Mouse (Mus musculus) stomach, postnatal 0 days (tissue): Measurements from ENCODE around the gene H2-Ab1. TPM values are rescaled to one million over a fixed set of nuclear protein-coding genes. Genes with fewer than 3 reads are reported as not detected.

Experiments used
- ATAC-seq: fragments of 200-750 bp; cut with Nextera tagmentation; 2 replicates; pipeline ENCODE4 v1.8.0; 2017; ENCODE audit not compliant: low FRiP score, low TSS enrichment
- DNase-seq: peaks from one replicate; pipeline ENCODE4 v3.0.0-alpha.2; 2016; ENCODE audit warnings: low spot score
- H3K27ac ChIP-seq: fragments of 300-500 bp; sonication (generic); replicated peaks from 2 replicates; pipeline ENCODE4 v1.5.1; 2014; ENCODE audit warnings: mild to moderate bottlenecking, control low read depth
- H3K27me3 ChIP-seq: fragments of 300-500 bp; sonication (generic); 2 replicates; pipeline ENCODE4 v1.6.1; 2014; ENCODE audit warnings: low read length; ENCODE audit not compliant: control insufficient read depth, insufficient read depth
- H3K36me3 ChIP-seq: fragments of 300-500 bp; sonication (generic); 2 replicates; pipeline ENCODE4 v1.6.1; 2014; ENCODE audit warnings: low read length, mixed read lengths; ENCODE audit not compliant: control insufficient read depth, insufficient read depth
- H3K4me1 ChIP-seq: fragments of 300-500 bp; sonication (generic); replicated peaks from 2 replicates; pipeline ENCODE4 v1.6.1; 2014; ENCODE audit warnings: antibody characterized with exemption; ENCODE audit not compliant: control insufficient read depth, insufficient read depth
- H3K4me2 ChIP-seq: fragments of 300-500 bp; sonication (generic); replicated peaks from 2 replicates; pipeline ENCODE4 v1.6.1; 2014; ENCODE audit warnings: low read depth, mild to moderate bottlenecking, control low read depth, moderate library complexity
- H3K4me3 ChIP-seq: fragments of 300-500 bp; sonication (generic); 2 replicates; pipeline ENCODE4 v1.5.1; 2014; ENCODE audit warnings: low read depth, low read length, control low read depth
- H3K9ac ChIP-seq: fragments of 300-500 bp; sonication (generic); 2 replicates; pipeline ENCODE4 v1.6.1; 2014; ENCODE audit warnings: mild to moderate bottlenecking, low read length, control low read depth, mixed read lengths
- H3K9me3 ChIP-seq: fragments of 300-500 bp; sonication (generic); 2 replicates; pipeline ENCODE4 v1.6.1; 2016; ENCODE audit warnings: low read length; ENCODE audit not compliant: control insufficient read depth
- CTCF ChIP-seq: IDR thresholded peaks from 2 replicates; pipeline ENCODE4 v1.5.1; 2016; ENCODE audit warnings: antibody characterized with exemption, low read depth, mild to moderate bottlenecking, moderate library complexity
- EP300 ChIP-seq: optimal IDR thresholded peaks from 2 replicates; pipeline ENCODE3; 2016; ENCODE audit warnings: antibody characterized with exemption
- WGBS: fragments of 180-500 bp; shearing (Covaris S2); extraction: QIAGEN DNeasy Blood & Tissue Kit; methylation state at CpG from one replicate; pipeline ENCODE4 v1.1.7; 2014; 5-methylcytosine and 5-hydroxymethylcytosine counted together
- polyA plus RNA-seq: library from polyadenylated mRNA; unstranded; fragments of >200 nt; fragmentation: Nextera tagmentation; extraction: Ambion mirVana; gene quantifications from 2 replicates; pipeline ENCODE4 v1.2.1, GENCODE M21; 2015

The H2-Ab1 gene
- polyA plus RNA-seq, 1 experiment from 2014 or later: 20.1 TPM

GRCm38 (mm10) chr17:34247047-34247446, 10.4 kb upstream of the H2-Ab1 start:
- DNase-seq (no peak), ATAC-seq (no peak)
- TF ChIP-seq CTCF: peak; percentile 58
- TF ChIP-seq EP300: no peak
- Histone ChIP-seq H3K4me3 (no peak overlapping the region), H3K9me3 (no peaks in the 10 kb centered on the region), H3K27me3 (no peaks in the 10 kb centered on the region), H3K36me3 (no peaks in the 10 kb centered on the region), H3K4me2 (no peak overlapping the region), H3K27ac (no peak overlapping the region), H3K9ac (no peak overlapping the region), H3K4me1 (no peaks in the 10 kb centered on the region)
- WGBS: 81% methylated on average over 3 of the region's 3 CpGs

- Histone ChIP-seq H3K9me3 (no peaks in the 10 kb centered on the region), H3K4me2 (no peak overlapping the region), H3K36me3 (no peaks in the 10 kb centered on the region), H3K27me3 (no peaks in the 10 kb centered on the region), H3K4me1 (no peaks in the 10 kb centered on the region), H3K4me3 (no peak overlapping the region), H3K9ac (no peak overlapping the region), H3K27ac (no peak overlapping the region)
- DNase-seq (no peak), ATAC-seq (no peak)
- WGBS: 51% methylated on average over 2 of the region's 2 CpGs
- no peak for TF ChIP-seq EP300
- 0 out of 2 replicates have a peak, but pooled peaks have one; percentile 3 for TF ChIP-seq CTCF
These were observed 8.7 kb upstream of the H2-Ab1 start for GRCm38 (mm10) chr17:34248764-34249163.

GRCm38 (mm10) chr17:34249361-34249760, 8.1 kb upstream of the H2-Ab1 start:
- Histone ChIP-seq H3K27ac (no peak overlapping the region), H3K36me3 (no peaks in the 10 kb centered on the region), H3K9me3 (no peaks in the 10 kb centered on the region), H3K4me3 (no peak overlapping the region), H3K4me1 (no peaks in the 10 kb centered on the region), H3K9ac (no peak overlapping the region), H3K27me3 (no peaks in the 10 kb centered on the region), H3K4me2 (no peak overlapping the region)
- TF ChIP-seq CTCF (no peak), EP300 (no peak)
- ATAC-seq (no peak), DNase-seq (no peak)
- 39% methylated on average over 3 of the region's 3 CpGs for WGBS

GRCm38 (mm10) chr17:34249878-34250277, 7.6 kb upstream of the H2-Ab1 start:
- H3K9me3 ChIP-seq: no peaks in the 10 kb centered on the region
- ATAC-seq (no peak), DNase-seq (peak; percentile 41)
- TF ChIP-seq EP300 (no peak), CTCF (peak; percentile 88)
- H3K4me2 ChIP-seq: no peak overlapping the region
- no peak overlapping the region for H3K4me3 ChIP-seq
- H3K27me3 ChIP-seq: no peaks in the 10 kb centered on the region
- no peaks in the 10 kb centered on the region for H3K4me1 ChIP-seq
- H3K27ac ChIP-seq: no peak overlapping the region
- WGBS: 17% methylated on average over 4 of the region's 4 CpGs
- H3K9ac ChIP-seq: no peak overlapping the region
- no peaks in the 10 kb centered on the region for H3K36me3 ChIP-seq

- no peaks in the 10 kb centered on the region for H3K27me3 ChIP-seq
- H3K4me2 ChIP-seq: no peak overlapping the region
- TF ChIP-seq CTCF: peak; percentile 51
- no peak for TF ChIP-seq EP300
- H3K9me3 ChIP-seq: no peaks in the 10 kb centered on the region
- no peak overlapping the region for H3K27ac ChIP-seq
- DNase-seq (no peak), ATAC-seq (no peak)
- no peaks in the 10 kb centered on the region for H3K4me1 ChIP-seq
- H3K36me3 ChIP-seq: no peaks in the 10 kb centered on the region
- H3K9ac ChIP-seq: no peak overlapping the region
- H3K4me3 ChIP-seq: no peak overlapping the region
- WGBS: 45% methylated on average over 4 of the region's 4 CpGs
These were observed 5.8 kb upstream of the H2-Ab1 start for GRCm38 (mm10) chr17:34251666-34252065.

GRCm38 (mm10) chr17:34256501-34256900, 988 bp upstream of the H2-Ab1 start:
- Histone ChIP-seq H3K4me3 (no peak overlapping the region), H3K4me2 (no peak overlapping the region), H3K27me3 (no peaks in the 10 kb centered on the region), H3K9me3 (no peaks in the 10 kb centered on the region), H3K4me1 (no peaks in the 10 kb centered on the region), H3K27ac (no peak overlapping the region), H3K9ac (no peak overlapping the region), H3K36me3 (no peaks in the 10 kb centered on the region)
- no peak for DNase-seq
- ATAC-seq: no peak
- 76% methylated on average over 5 of the region's 5 CpGs for WGBS
- TF ChIP-seq EP300: no peak
- TF ChIP-seq CTCF: no peak
